In the genomic region with DNA sequence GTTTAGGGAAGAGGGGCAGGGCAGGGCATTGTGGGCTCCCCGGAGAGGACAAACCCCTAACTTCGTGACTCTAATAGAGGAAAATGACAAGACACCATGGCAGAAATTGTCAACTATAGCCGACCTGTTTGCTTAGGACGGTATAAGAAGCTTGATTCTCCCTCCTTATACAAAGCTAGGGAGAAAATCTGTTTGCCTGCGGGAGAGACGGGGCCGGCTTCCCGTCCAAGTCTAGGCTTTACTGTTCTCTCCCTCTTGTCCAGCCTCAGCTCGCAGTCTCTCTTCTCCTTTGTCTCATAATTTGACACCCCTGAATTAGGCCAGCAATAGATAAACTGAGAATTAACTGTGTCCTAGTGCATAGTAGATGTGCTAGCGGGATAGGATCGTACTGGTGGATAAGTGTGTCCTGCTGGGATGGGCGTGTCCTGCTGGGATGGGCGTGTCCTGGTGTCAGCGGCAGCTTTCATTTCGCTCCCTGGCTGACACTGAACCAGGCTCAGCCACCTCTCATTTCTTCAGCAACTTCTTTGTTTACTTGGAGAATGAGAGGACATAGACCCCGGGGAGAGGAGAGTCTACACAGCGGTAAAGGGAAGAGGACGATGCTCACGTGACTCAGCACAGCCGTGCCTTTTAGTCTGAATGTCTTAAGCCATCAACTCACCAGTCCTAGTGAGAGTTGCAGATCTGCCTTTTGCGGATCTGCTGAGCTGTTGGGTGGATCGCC, we compare ENCODE assay signal across 8 mouse cellular contexts.
DNase-seq lines count a peak whose midpoint lies in the region; ATAC-seq and TF ChIP-seq lines count a peak whose summit lies in the region.

No protein-coding gene starts in this region.

- peak; percentile 89 for DNase-seq in MEL (ENCODE audit: low read depth, low spot score)
- DNase-seq in heart, postnatal 0 days (ENCODE audit: low spot score): peak; percentile 18
- peak; percentile 51 to 60 for DNase-seq in kidney, postnatal 25 days
- peak; percentile 72 for DNase-seq in lung, embryonic 14.5 days
- DNase-seq in thymus, postnatal 36 days: peak; percentile 24

- no peaks in the 10 kb centered on the region for H3K79me2 ChIP-seq in MEL (ENCODE audit: control insufficient read depth, insufficient read depth, low read length, poor library complexity)

- H3K4me2 ChIP-seq in heart, postnatal 0 days (ENCODE audit: low read depth, low read length): peak overlapping the region; percentile 63
- peak overlapping the region; percentile 67 for H3K4me2 ChIP-seq in lung, embryonic 14.5 days
- peak overlapping the region; percentile 54 for H3K4me2 ChIP-seq in neural tube, embryonic 14.5 days (ENCODE audit: low read depth, low read length)

- TF ChIP-seq RAD21 in MEL (IDR thresholded peaks at IDR 0.05; ENCODE audit: low read depth, low read length): no peak

- no peak for TF ChIP-seq CTCF in MEL (IDR thresholded peaks at IDR 0.05 in 2 of 3, conservative IDR thresholded peaks at IDR 0.05 in 1 of 3; ENCODE audit: control insufficient read depth in 1 of 3, insufficient read depth in 1 of 3, low read depth in 2 of 3, low read length in 3 of 3, poor library complexity in 1 of 3, severe bottlenecking in 1 of 3)
- TF ChIP-seq CTCF in heart, postnatal 0 days (IDR thresholded peaks at IDR 0.05; ENCODE audit: low read depth): no peak
- TF ChIP-seq CTCF in lung, embryonic 14.5 days (IDR thresholded peaks at IDR 0.05; ENCODE audit: low read depth): no peak

- no peak overlapping the region for H3K27ac ChIP-seq in MEL (ENCODE audit: control insufficient read depth, low read depth, low read length)
- H3K27ac ChIP-seq in brown adipose tissue, adult 24 weeks (replicated peaks; ENCODE audit: low read depth, low read length): no peak overlapping the region
- no peak overlapping the region for H3K27ac ChIP-seq in heart, postnatal 0 days (ENCODE audit: low read depth)
- H3K27ac ChIP-seq in lung, embryonic 14.5 days (ENCODE audit: low read depth): no peak overlapping the region
- H3K27ac ChIP-seq in neural tube, embryonic 14.5 days (ENCODE audit: low read depth, low read length): no peak overlapping the region

- H3K36me3 ChIP-seq in MEL (ENCODE audit: control insufficient read depth in 1 of 2, insufficient read depth in 2 of 2, low read length in 2 of 2): no peaks in the 10 kb centered on the region
- no peaks in the 10 kb centered on the region for H3K36me3 ChIP-seq in heart, postnatal 0 days (replicated peaks; ENCODE audit: control insufficient read depth, insufficient read depth, low read length)
- no peaks in the 10 kb centered on the region for H3K36me3 ChIP-seq in lung, embryonic 14.5 days (ENCODE audit: insufficient read depth)
- H3K36me3 ChIP-seq in neural tube, embryonic 14.5 days (ENCODE audit: control insufficient read depth, insufficient read depth, low read length): no peaks in the 10 kb centered on the region

- peak overlapping the region; percentile 80 to 81 for H3K4me3 ChIP-seq in MEL (ENCODE audit: control insufficient read depth in 1 of 2, insufficient read depth in 1 of 2, low read depth in 2 of 2, low read length in 2 of 2)
- H3K4me3 ChIP-seq in brown adipose tissue, adult 24 weeks (ENCODE audit: insufficient read depth, low read depth, low read length): peak overlapping the region; percentile 65
- peak overlapping the region; percentile 54 for H3K4me3 ChIP-seq in heart, postnatal 0 days (ENCODE audit: low read depth, low read length)
- H3K4me3 ChIP-seq in lung, embryonic 14.5 days (ENCODE audit: low read depth, low read length): peak overlapping the region; percentile 46
- peak overlapping the region; percentile 35 for H3K4me3 ChIP-seq in neural tube, embryonic 14.5 days (ENCODE audit: low read depth, low read length)

- 0 out of 4 replicates have a peak, but pooled peaks of 1 of the 2 experiments have one; percentile 5 for TF ChIP-seq EP300 in MEL (IDR thresholded peaks at IDR 0.05; ENCODE audit: low read depth in 1 of 2, low read length in 2 of 2)
- no peak for TF ChIP-seq EP300 in heart, postnatal 0 days (IDR thresholded peaks at IDR 0.05; ENCODE audit: low read depth)

- peaks cover 0 to 6% of the 10 kb centered on the region in 2 experiments; a peak in 1 of 4 replicates for H3K4me1 ChIP-seq in MEL (ENCODE audit: control insufficient read depth in 1 of 2, insufficient read depth in 2 of 2, low read length in 2 of 2)
- H3K4me1 ChIP-seq in brown adipose tissue, adult 24 weeks (ENCODE audit: control insufficient read depth, insufficient read depth, insufficient read length, low read length): no peaks in the 10 kb centered on the region
- H3K4me1 ChIP-seq in heart, postnatal 0 days (ENCODE audit: control insufficient read depth, insufficient read depth): no peaks in the 10 kb centered on the region
- H3K4me1 ChIP-seq in lung, embryonic 14.5 days (ENCODE audit: insufficient read depth): no peaks in the 10 kb centered on the region
- H3K4me1 ChIP-seq in neural tube, embryonic 14.5 days (ENCODE audit: control insufficient read depth, insufficient read depth, low read length): no peaks in the 10 kb centered on the region

- no peak for TF ChIP-seq POLR2A in MEL (IDR thresholded peaks at IDR 0.05; ENCODE audit: control insufficient read depth in 1 of 2, insufficient read depth in 1 of 2, low read depth in 1 of 2, low read length in 2 of 2, poor library complexity in 1 of 2)

- WGBS in heart, postnatal 0 days: 9% methylated on average over 22 of the region's 22 CpGs
- WGBS in lung, embryonic 14.5 days: 9% methylated on average over 22 of the region's 22 CpGs
- WGBS in neural tube, embryonic 14.5 days: 6% methylated on average over 22 of the region's 22 CpGs

- peak; percentile 89 for ATAC-seq in erythroid progenitor cell, adult 5-6 weeks (replicated peaks; ENCODE audit: low FRiP score, poor library complexity, severe bottlenecking)
- peak; percentile 47 for ATAC-seq in heart, postnatal 0 days (ENCODE audit: insufficient read depth, low read depth)
- ATAC-seq in lung, embryonic 14.5 days (ENCODE audit: insufficient read depth): peak; percentile 90
- peak; percentile 74; the same call in 1 of the 2 replicates for ATAC-seq in neural tube, embryonic 14.5 days (ENCODE audit: low read depth)

- H3K9me3 ChIP-seq in MEL (replicated peaks; ENCODE audit: insufficient read depth, low read length): no peaks in the 10 kb centered on the region
- no peaks in the 10 kb centered on the region for H3K9me3 ChIP-seq in heart, postnatal 0 days (replicated peaks; ENCODE audit: control insufficient read depth, low read length)
- H3K9me3 ChIP-seq in lung, embryonic 14.5 days (ENCODE audit: low read depth, low read length): no peaks in the 10 kb centered on the region
- no peaks in the 10 kb centered on the region for H3K9me3 ChIP-seq in neural tube, embryonic 14.5 days (ENCODE audit: control insufficient read depth, low read length)

- H3K9ac ChIP-seq in MEL (ENCODE audit: control insufficient read depth, low read depth, low read length, poor library complexity, severe bottlenecking): peak overlapping the region; percentile 57
- no peak overlapping the region for H3K9ac ChIP-seq in heart, postnatal 0 days (replicated peaks; ENCODE audit: low read depth, low read length)
- peak overlapping the region; percentile 44 for H3K9ac ChIP-seq in lung, embryonic 14.5 days
- H3K9ac ChIP-seq in neural tube, embryonic 14.5 days (replicated peaks; ENCODE audit: low read depth, low read length): peak overlapping the region; percentile 12; the same call in 1 of the 2 replicates

- H3K27me3 ChIP-seq in MEL (ENCODE audit: control insufficient read depth in 1 of 2, insufficient read depth in 2 of 2, low read length in 2 of 2): no peaks in the 10 kb centered on the region; a peak in 1 of 4 replicates
- H3K27me3 ChIP-seq in heart, postnatal 0 days (ENCODE audit: control insufficient read depth, insufficient read depth, low read length): 0 out of 2 replicates have a peak, but pooled peaks cover 10% of the 10 kb centered on the region
- H3K27me3 ChIP-seq in lung, embryonic 14.5 days (ENCODE audit: insufficient read depth, low read length): no peaks in the 10 kb centered on the region
- no peaks in the 10 kb centered on the region for H3K27me3 ChIP-seq in neural tube, embryonic 14.5 days (ENCODE audit: control insufficient read depth, insufficient read depth, low read length)

TF ChIP-seq in MEL, 35 proteins besides CTCF, POLR2A, EP300 and RAD21 (continues in another document):
- TF ChIP-seq RCOR1 (IDR thresholded peaks at IDR 0.05; ENCODE audit: low read depth, low read length) (no peak), ZKSCAN1 (IDR thresholded peaks at IDR 0.05; ENCODE audit: low read depth, low read length) (no peak), MYB (IDR thresholded peaks at IDR 0.05; ENCODE audit: low read depth, low read length) (no peak), SMC3 (IDR thresholded peaks at IDR 0.05; ENCODE audit: low read depth, low read length) (no peak), ZC3H11A (IDR thresholded peaks at IDR 0.05; ENCODE audit: low read depth, low read length) (no peak), POLR2AphosphoS2 (IDR thresholded peaks at IDR 0.05; ENCODE audit: low read length) (no peak), MAFK (IDR thresholded peaks at IDR 0.05; ENCODE audit: borderline replicate concordance, low read depth, low read length) (no peak), JUND (IDR thresholded peaks at IDR 0.05; ENCODE audit: low read depth, low read length) (no peak), MAX (IDR thresholded peaks at IDR 0.05; ENCODE audit: low read length) (peak; percentile 59; the same call in 1 of the 2 replicates), E2F4 (IDR thresholded peaks at IDR 0.05; ENCODE audit: borderline replicate concordance, low read depth, low read length) (no peak), GABPA (IDR thresholded peaks at IDR 0.05; ENCODE audit: low read depth, low read length) (no peak), MYC (IDR thresholded peaks at IDR 0.05; ENCODE audit: low read depth, low read length) (no peak), POLR2AphosphoS5 (IDR thresholded peaks at IDR 0.05; ENCODE audit: borderline replicate concordance, low read depth, low read length) (no peak), KAT2A (conservative IDR thresholded peaks at IDR 0.05; ENCODE audit: low read depth, low read length) (no peak), SIN3A (IDR thresholded peaks at IDR 0.05; ENCODE audit: low read length) (peak; percentile 75; the same call in 1 of the 2 replicates), USF1 (IDR thresholded peaks at IDR 0.05; ENCODE audit: low read depth, low read length) (peak; percentile 94), TCF12 (IDR thresholded peaks at IDR 0.05; ENCODE audit: low read depth, low read length) (no peak), UBTF (IDR thresholded peaks at IDR 0.05; ENCODE audit: borderline replicate concordance, insufficient read depth, low read depth, low read length) (no peak), USF2 (IDR thresholded peaks at IDR 0.05; ENCODE audit: borderline replicate concordance in 1 of 2, insufficient read depth in 1 of 2, low read depth in 1 of 2, low read length in 2 of 2) (peak; percentile 26 to 70; a peak in 1 of 4 replicates), HCFC1 (IDR thresholded peaks at IDR 0.05; ENCODE audit: low read depth, low read length) (no peak), CHD1 (IDR thresholded peaks at IDR 0.05; ENCODE audit: low read depth, low read length) (no peak), GATA1 (IDR thresholded peaks at IDR 0.05; ENCODE audit: low read depth, low read length) (no peak; the same call in 1 of the 2 replicates)

Comparison
In these comparisons a context has a peak if more than half of its experiments do, and no peak if none do; other contexts are left out.
1. DNase-seq: peak in every context shown above with its lines; median percentile 89 in MEL; 72 in lung, embryonic 14.5 days; 56 in kidney, postnatal 25 days; 24 in thymus, postnatal 36 days; 18 in heart, postnatal 0 days.